Mouse (Mus musculus) thymus, postnatal 36 days (tissue): ENCODE results near the gene Pld4.

Source experiments
- DNase-seq, 2 experiments: peaks; one replicate each; pipeline ENCODE4 v3.0.0; 2022; ENCODE audit warnings: mixed read lengths in 2 of 2

Gene Pld4

GRCm38 (mm10) chr12:112802917-112803316 lies 42.5 kb downstream of the Pld4 start:
- DNase-seq, result no peak

GRCm38 (mm10) chr12:112804046-112804445 lies 43.6 kb downstream of the Pld4 start:
- no peak for DNase-seq

- peak in 1 of 2 experiments; percentile 4 for DNase-seq
These were observed 45.6 kb downstream of the Pld4 start for GRCm38 (mm10) chr12:112806044-112806443.

- DNase-seq, result no peak
These were observed 47.3 kb downstream of the Pld4 start for GRCm38 (mm10) chr12:112807796-112808195.

- DNase-seq, result no peak
These were observed 47.7 kb downstream of the Pld4 start for GRCm38 (mm10) chr12:112808212-112808586.

GRCm38 (mm10) chr12:112808587-112809364 lies 48.3 kb downstream of the Pld4 start, which contains the start of gene Clba1:
TSS of gene Clba1 (plus strand) at chr12:112808937.
- DNase-seq, result peak; percentile 85 to 91

- DNase-seq, result peak in 1 of 2 experiments; percentile 9
These were observed 49.2 kb downstream of the Pld4 start for GRCm38 (mm10) chr12:112809641-112810040.

- DNase-seq, result no peak
These were observed 49.8 kb downstream of the Pld4 start for GRCm38 (mm10) chr12:112810092-112810885.

GRCm38 (mm10) chr12:112813370-112813769 lies 52.9 kb downstream of the Pld4 start:
- peak in 1 of 2 experiments; percentile 2 for DNase-seq

GRCm38 (mm10) chr12:112814682-112815470 lies 54.4 kb downstream of the Pld4 start:
- DNase-seq, result peak in 1 of 2 experiments; percentile 7

GRCm38 (mm10) chr12:112816294-112816693 lies 55.8 kb downstream of the Pld4 start:
- peak; percentile 81 to 82 for DNase-seq

- DNase-seq, result peak in 1 of 2 experiments; percentile 10
These were observed 56.4 kb downstream of the Pld4 start for GRCm38 (mm10) chr12:112816866-112817265.
